Mouse (Mus musculus): ENCODE measurements at regions not wholly inside any gene's neighbourhood (a gene's known extent, or its start where the extent isn't known, plus 50 kb on each side); places are given as distances from the start of the nearest gene placed in this dataset.
A peak's percentile ranks its signal among the peaks of the same experiment; 100 is the strongest.

- no peak for DNase-seq (ENCODE audit: low spot score)
These were observed 83.1 kb upstream of the Pcdh8 start for GRCm38 (mm10) chr14:79854216-79854615.

GRCm38 (mm10) chr14:79852683-79853082 lies 81.6 kb upstream of the Pcdh8 start:
- no peak for DNase-seq (ENCODE audit: low spot score)

- DNase-seq (ENCODE audit: low spot score), result no peak
These were observed 80.7 kb upstream of the Pcdh8 start for GRCm38 (mm10) chr14:79851795-79852194.

DNA sequence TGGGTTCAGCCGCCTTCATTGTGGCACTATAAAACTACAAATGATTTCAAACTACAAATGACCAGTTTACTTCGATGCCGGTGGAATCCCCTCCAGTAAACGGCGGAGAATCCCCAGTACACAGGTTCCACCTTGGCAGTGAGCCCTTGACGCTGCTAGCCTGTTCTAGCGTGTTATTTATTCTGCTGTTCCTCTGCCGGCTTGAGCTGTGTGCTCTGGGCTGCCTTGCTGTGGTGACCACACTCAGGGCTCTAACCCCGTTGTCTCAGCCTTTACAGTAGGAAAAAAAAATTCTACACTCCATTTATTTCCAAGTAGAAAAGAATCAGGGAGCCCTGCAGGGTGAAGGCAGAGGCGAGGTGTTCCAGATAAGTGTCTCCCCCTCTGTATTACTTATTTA lies 80.1 kb upstream of the Pcdh8 start:
- no peak for DNase-seq (ENCODE audit: low spot score)

GRCm38 (mm10) chr14:79849617-79850435 lies 78.7 kb upstream of the Pcdh8 start:
- no peak for DNase-seq (ENCODE audit: low spot score)

GRCm38 (mm10) chr14:79848116-79848515 lies 77.0 kb upstream of the Pcdh8 start:
- no peak for DNase-seq (ENCODE audit: low spot score)

DNA sequence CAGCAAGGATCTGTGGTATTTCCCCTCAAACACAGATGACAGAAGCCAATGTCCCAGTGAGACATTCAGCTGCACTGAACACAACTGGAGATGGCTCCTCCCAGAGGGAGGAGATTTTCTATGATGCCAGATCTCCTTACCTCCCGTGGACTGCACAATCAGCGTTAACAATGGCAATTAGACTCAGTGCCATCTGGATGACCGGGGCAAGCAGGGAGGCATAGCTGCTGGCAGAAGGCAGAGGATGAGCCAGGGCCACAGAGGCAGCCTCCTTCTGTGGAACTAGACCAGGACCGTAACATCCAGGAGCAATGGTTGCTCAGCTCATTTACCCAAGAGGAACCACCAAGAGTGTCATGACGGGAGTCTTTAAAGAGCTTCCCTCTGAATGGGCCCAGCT lies 73.2 kb upstream of the Pcdh8 start:
- DNase-seq (ENCODE audit: low spot score), result no peak

DNA sequence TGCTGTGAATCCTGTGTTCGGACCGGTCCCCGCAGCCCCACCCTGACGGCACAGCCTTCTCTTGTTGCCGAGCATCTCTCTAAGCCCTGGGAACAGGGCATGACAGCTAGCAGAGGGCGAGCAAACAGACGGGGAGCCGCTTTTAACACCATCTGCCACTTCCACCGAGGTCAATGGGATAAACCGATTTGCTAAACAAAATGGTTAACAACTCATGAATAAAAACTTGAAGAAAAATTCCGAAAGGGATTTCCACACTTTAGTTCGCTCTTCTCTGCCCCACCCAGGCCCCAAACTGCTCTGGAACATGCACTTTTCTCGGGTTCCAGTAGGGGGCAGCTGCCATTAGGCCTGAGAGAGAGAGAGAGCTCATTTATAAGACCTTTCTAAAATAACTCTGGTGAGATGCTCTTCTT lies 72.0 kb upstream of the Pcdh8 start:
- peak; percentile 49 for DNase-seq (ENCODE audit: low spot score)

GRCm38 (mm10) chr14:79842734-79843133 lies 71.6 kb upstream of the Pcdh8 start:
- no peak for DNase-seq (ENCODE audit: low spot score)

- no peak for DNase-seq (ENCODE audit: low spot score)
These were observed 66.0 kb upstream of the Pcdh8 start for GRCm38 (mm10) chr14:79837101-79837500.

- no peak for DNase-seq (ENCODE audit: low spot score)
These were observed 65.1 kb upstream of the Pcdh8 start for GRCm38 (mm10) chr14:79836186-79836585.

GRCm38 (mm10) chr14:79824670-79825446 lies 53.7 kb upstream of the Pcdh8 start:
- DNase-seq (ENCODE audit: low spot score), result peak; percentile 69

GRCm38 (mm10) chr14:79822453-79823117 lies 51.5 kb upstream of the Pcdh8 start:
- no peak for DNase-seq (ENCODE audit: low spot score)

DNA sequence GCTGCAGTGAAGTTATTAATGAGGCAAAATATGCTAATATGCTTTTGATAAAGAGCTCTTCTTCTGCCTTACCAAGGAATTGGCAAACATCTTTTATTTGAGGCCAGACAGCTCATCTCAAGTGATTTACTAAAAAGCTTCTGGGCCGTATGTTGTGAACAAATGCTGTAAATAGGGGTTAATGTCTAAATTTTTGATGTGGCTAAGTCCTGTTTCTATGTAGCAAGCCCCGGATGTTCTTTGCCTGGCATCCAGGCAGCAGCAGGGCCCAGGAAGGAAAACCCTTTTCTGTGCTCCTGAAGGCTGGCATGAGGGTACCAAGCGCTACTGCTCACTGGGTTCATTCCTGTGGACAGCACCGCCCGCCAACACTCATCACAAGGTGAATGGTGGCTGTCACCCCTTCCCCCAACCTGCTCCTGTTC lies 50.9 kb upstream of the Pcdh8 start:
- DNase-seq (ENCODE audit: low spot score), result no peak

DNA sequence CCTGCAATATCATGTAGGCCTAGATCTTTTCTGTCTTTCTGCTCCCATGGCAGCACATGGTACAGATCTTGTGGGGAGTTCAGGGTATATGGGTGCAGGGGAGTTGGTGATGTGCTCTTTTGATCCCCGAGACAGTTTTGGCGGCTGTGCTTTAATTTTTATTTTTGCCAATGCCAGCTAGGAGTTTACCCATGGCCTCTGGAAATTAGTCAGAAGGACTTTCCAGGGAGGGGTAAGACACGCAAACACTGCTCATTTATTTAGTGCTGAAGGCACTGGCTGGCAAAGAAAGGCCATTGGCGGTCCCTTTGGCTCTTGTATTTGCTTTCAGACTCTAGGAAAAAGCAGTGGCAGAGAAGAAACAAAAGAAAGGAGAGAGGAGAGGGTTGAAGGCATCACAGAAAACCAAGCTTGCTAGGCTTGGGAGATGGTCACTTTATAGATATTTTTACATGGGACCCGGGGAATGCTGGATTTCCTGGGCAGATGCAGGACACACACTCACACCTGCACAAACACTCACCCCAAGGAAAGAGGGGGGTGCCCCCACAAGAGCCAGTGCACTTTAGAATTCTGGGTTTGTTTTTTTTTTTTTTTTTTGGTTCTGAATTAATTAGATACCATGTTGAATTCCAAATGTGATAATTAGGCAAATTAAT lies 50.4 kb upstream of the Pcdh8 start:
- DNase-seq (ENCODE audit: low spot score), result no peak

All from layer of hippocampus, adult 11-12 months (tissue).